Mouse (Mus musculus): ENCODE data around the gene Gm9747.

Gm9747 gene

GRCm38 (mm10) chr1:82257457-82257856, 24.5 kb downstream of the Gm9747 start:
- no peak for DNase-seq (ENCODE audit: low spot score)

GRCm38 (mm10) chr1:82258331-82258730, 25.4 kb downstream of the Gm9747 start:
- no peak for DNase-seq (ENCODE audit: low spot score)

GRCm38 (mm10) chr1:82260055-82260454, 27.1 kb downstream of the Gm9747 start:
- no peak for DNase-seq (ENCODE audit: low spot score)

- no peak for DNase-seq (ENCODE audit: low spot score)
Observed at GRCm38 (mm10) chr1:82261053-82261618, 28.2 kb downstream of the Gm9747 start.

GRCm38 (mm10) chr1:82261638-82262037, 28.7 kb downstream of the Gm9747 start:
- no peak for DNase-seq (ENCODE audit: low spot score)

GRCm38 (mm10) chr1:82262331-82262730, 29.4 kb downstream of the Gm9747 start:
- no peak for DNase-seq (ENCODE audit: low spot score)

- DNase-seq (ENCODE audit: low spot score): no peak
Observed at GRCm38 (mm10) chr1:82267547-82267946, 34.6 kb downstream of the Gm9747 start.

GRCm38 (mm10) chr1:82272231-82272630, 39.3 kb downstream of the Gm9747 start:
- no peak for DNase-seq (ENCODE audit: low spot score)

GRCm38 (mm10) chr1:82273529-82273928, 40.6 kb downstream of the Gm9747 start:
- DNase-seq (ENCODE audit: low spot score): no peak

GRCm38 (mm10) chr1:82274361-82274760, 41.4 kb downstream of the Gm9747 start:
- no peak for DNase-seq (ENCODE audit: low spot score)

- no peak for DNase-seq (ENCODE audit: low spot score)
Observed at GRCm38 (mm10) chr1:82279768-82280167, 46.9 kb downstream of the Gm9747 start.

- DNase-seq (ENCODE audit: low spot score): no peak
Observed at GRCm38 (mm10) chr1:82281823-82282222, 48.9 kb downstream of the Gm9747 start.

- peak; percentile 84 for DNase-seq (ENCODE audit: low spot score)
Observed at GRCm38 (mm10) chr1:82282992-82283611, 50.2 kb downstream of the Gm9747 start.

- no peak for DNase-seq (ENCODE audit: low spot score)
Observed at GRCm38 (mm10) chr1:82283901-82284301, 51.0 kb downstream of the Gm9747 start.

GRCm38 (mm10) chr1:82284403-82284802, 51.5 kb downstream of the Gm9747 start:
- no peak for DNase-seq (ENCODE audit: low spot score)
